Mouse (Mus musculus): ENCODE data around the gene Zc2hc1b. TPM values are rescaled to one million over a fixed set of nuclear protein-coding genes. Genes with fewer than 3 reads are reported as not detected.
"Not testable (repeated sequence)": the region's sequence is repeated elsewhere in the genome, so short reads cannot be mapped to it uniquely, and the experiment has no call there.

The Zc2hc1b gene
- not detected for total RNA-seq (2021)
- long read RNA-seq, experiment 1 = 0 reads
- long read RNA-seq, experiment 2 = 0 reads

DNA sequence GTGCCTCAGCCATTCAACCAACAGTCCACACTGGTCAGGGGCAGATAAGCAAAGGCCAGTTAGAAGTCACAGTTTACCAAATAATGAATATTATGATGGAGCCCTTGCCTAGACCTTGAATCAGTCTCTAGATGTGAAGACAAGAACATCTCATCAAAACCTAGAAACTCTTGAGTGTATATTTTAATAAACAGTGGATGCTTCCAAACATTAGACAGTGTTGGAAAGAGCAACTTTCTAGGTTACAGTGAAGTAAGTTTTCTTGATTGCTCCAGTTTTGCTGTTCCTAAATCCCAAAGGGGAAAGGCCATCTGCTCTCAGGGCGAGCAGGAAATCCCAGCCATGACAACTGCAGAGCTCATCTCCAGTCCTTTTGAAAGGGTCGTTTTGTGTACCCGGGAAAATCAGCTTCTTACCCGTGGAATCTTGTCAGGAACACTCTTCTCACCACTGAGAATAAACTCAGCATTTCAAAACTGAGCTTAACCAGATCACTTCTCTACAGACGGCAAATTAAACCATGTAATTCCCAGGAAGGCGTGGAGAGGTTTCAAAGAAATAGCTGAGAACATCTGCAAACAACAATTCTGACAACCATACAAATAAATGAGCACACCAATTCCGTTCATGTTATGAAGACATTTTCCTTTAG, at the start of gene Zc2hc1b:
TSS of gene Zc2hc1b (minus strand) at position 51 of the 652 bp plus-strand sequence.
- intact Hi-C loops (cut with DNase I) = no loop called here
- no peak for DNase-seq

DNA sequence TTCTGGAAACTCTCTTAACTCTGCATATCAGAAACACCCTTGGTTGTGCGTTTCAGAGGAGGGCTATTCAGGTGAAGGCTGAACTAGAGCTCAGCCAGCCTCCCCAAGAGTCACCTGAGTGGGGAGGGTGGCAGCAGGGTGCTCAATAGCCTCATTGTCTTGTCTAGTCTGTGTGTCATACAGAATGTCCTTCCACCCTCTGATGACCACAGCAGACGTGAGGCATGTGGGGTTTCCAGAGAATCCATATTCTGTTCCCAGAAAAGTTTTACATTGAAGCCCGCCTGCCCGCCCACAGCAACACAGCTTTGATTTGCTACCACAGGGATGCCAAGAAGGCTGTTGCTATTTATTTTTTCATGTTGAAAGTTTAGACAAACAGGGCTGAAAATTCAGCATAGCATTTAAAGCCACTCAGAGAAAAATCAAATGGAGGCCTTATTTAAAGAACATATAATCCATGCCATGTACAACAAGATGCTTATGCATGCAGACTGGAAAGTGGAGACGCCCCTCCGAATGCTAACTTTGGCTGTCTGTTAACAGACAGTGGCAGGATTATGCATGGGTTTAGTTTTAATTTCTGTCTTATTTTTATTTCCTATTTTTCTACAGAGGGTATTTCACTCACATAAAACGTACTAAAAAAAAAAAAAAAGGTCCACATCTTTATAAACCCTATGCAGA, 47.7 kb upstream of the Zc2hc1b start:
- DNase-seq = no peak
- intact Hi-C loops (cut with DNase I) = no loop called here

DNA sequence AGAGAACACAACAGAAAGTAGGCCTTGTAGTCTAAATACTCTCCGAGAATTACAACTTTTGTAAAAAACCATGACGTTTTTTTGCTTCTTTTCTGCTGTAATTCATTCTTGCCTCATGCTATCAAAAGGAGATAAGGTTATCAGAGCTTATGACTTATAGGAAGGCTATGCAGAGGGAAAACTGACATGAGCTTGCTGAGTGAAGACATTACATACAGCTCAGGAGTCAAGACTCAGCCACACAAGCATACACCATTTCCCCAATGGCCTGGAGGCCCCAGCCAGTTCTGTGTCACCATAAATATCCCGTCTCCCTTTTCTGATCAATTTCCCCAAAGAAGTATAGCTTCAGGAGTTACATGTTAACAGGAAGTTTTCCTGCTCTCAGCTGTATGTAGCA, 44.3 kb upstream of the Zc2hc1b start:
- no peak for DNase-seq
- intact Hi-C loops (cut with DNase I) = no loop called here

DNA sequence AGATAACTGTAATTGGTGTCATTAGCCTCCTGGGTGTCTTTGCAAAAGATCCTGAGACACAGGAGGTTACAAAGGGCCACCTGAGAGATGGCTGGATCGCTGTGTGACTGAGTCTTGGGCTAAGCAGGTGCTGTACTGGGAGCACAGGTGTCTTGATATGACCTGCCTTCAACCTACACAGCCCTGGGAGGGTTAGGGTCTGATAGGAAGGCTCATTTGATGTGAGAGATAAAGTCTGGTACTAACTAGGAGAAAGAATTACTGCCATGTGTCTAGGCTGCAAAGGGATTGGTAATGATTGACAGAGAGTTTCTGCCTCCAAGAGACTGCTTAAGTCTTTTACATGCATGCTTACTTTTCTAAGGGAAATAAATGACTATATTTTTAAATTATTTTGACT, 42.2 kb upstream of the Zc2hc1b start:
- intact Hi-C loops (cut with DNase I) = no loop called here
- no peak for DNase-seq

DNA sequence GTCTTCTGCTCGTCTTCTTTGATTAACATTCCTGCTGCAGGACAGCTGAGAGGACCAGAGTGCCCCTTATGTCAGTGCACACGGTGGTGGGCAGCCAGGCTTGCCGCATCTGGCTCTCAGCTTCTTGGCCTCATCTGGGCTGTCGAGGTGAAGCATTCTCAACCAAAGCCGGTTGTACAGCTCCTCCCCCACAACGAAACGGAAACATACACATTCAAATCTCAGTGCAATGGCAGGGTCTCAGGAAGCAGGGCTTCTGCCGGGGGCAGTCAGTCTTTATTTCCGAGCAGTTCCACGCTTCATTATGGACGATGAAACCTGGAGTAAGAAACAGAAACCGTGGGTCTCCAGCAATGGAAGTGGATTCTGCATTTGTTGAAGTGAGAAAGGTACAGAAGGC, 36.1 kb upstream of the Zc2hc1b start:
- intact Hi-C loops (cut with DNase I) = no loop called here
- DNase-seq = no peak

DNA sequence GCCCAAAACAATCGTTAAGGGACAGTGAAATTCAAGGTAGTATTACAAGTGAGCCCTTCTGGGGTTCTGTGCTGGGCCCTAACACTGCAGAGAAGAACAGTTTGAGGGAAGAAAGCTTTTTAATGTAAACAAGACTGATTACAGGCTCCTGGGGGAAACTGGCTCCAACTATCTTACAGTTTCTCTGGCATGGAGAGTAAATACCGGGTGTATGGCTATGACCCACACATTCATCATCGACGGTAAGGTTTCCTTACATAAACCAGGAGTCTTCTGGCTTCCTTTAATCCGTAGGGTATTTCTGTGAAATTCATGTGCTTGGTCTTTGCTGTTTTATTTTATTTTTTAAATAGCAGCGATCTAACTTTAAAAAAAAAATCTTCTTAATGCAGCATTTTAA, 35.0 kb upstream of the Zc2hc1b start:
- intact Hi-C loops (cut with DNase I) = no loop called here
- DNase-seq = no peak

DNA sequence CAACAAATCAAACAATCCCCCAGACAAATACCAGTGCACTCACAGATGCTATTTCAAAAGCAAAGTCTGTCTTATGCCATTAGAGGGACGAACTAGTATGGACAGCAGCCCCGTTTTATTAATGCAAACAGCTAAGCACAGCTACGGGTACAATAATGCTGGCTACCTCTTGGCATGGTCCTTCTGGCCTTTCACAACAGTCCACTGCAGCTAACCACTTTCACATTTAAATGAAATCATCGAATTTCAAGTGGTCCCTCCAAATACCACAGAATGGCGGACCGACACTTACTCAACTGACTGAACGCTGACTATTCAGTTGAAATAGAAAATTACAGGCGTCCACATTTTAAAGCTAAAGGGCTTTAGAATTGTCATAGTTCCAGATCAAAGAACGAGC, 34.5 kb upstream of the Zc2hc1b start:
- intact Hi-C loops (cut with DNase I) = no loop called here

DNA sequence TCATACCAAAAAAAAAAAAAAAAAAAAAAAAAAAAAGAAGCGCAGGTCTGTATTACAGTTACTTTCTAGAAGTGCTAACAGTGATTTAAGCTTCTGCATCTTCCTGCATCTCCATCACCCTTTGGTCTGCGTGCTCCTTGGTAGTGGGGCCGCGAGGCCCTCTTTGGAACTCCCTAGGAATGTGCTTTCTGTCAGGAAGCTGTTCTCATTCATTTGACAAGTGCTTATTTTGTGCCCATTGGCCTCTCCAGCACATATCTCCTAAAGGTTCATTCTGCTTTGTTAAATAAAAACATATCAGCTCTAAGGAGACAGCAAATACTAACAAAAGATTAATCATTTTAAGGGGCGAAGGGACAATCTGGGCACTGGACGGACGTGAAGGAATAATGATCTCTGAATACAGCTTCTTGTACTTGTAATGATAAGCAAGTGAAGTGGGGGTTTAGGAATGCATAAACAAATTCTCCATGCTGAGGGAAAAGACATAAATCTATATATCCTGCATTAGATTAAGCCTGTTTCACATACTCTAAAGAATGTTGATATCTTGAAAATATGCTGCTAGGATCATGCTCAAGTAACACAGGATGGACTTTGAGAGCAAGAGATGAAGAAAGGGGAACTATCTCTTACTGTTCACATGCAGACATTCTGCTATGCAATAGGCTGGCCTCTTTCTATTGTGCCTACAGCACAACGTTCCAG, 32.3 kb upstream of the Zc2hc1b start:
- no peak for DNase-seq
- intact Hi-C loops (cut with DNase I) = no loop called here

More for the DNA sequence above, 34.5 kb upstream of the Zc2hc1b start:
- DNase-seq = no peak

DNA sequence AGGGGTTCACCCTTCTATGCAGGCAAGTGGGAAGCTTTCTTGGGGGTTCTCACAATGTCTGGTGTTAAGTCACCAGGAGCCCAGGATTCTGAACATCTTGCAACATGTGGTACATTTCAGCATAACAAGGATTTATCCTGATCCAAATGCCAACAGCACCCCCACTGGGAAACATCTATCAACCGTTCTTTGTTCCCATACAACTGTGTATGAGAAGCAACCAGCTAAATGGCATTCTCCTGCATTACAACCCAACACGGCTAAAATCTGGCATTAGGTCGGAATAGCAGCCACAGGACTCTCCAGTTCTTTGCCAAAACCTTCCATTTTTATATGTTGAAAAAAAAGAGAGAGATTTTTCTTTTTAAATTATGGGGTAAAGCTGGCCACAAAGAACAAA, 31.7 kb upstream of the Zc2hc1b start:
- DNase-seq = no peak
- intact Hi-C loops (cut with DNase I) = no loop called here

DNA sequence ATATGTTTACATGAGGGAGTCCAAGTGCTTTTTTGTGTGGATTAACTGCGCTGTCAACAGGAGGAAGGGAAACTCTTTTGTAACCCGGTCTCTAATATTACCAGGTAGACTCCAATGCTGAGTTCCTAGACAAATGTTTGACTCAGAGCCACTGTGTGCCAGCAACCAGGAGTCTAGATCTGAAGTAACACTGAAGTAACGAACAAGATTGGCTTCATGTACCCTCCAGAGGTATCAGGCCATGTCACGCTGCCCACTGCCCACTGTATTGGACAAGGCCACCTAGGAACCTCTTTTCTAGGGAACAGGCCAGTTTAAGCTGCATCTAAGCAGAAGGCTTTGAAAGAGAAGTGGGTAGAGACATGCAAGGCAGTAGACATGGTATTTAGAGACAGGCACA, 31.2 kb upstream of the Zc2hc1b start:
- intact Hi-C loops (cut with DNase I) = no loop called here

DNA sequence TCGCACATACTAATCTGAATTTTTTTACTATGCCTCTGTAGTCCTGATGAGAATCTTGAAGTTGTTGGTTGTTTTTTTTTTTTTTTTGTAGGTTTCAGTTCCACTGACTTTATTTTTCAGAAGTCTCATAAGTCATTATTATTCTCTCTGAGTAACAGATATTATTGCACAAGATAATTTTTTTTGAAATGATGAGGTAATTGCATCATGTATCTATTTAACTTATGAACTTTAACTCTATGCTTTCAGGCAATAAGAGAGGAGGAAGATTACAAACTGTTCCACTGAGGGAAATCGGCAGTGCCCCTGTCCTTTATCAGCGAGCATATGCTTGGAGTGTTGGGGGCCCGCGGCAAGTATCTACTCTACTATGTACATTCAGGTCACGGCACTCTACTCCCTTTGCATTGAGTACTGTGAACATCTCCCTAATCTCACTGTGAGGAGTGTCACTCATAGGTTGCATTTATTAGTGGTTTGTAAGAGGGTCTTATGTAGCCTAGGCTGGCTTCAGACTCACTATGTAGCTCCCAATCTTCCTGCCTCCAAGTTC, 24.0 kb upstream of the Zc2hc1b start:
- intact Hi-C loops (cut with DNase I) = no loop called here
- no peak for DNase-seq

More for the DNA sequence above, 31.2 kb upstream of the Zc2hc1b start:
- DNase-seq = no peak

DNA sequence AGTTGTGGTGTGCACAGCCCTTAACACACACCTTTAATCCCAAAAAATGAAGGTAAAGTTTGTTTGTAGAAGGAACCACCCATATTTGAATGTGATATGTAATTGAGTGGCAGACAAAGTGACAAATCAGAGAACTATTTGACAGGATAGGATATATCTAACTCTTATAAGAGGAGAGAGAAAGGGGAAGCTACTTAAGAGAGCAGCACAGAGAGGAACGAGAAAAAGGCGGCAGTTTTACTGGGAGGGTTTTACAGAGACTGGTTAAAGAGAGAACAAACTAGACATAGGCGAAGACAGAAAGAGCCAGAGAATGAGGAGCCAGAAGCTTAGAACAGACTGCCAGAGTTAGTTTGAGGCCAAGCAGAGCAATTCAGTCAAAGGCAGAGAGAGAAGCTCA, 23.0 kb upstream of the Zc2hc1b start:
- no peak for DNase-seq
- intact Hi-C loops (cut with DNase I) = no loop called here

DNA sequence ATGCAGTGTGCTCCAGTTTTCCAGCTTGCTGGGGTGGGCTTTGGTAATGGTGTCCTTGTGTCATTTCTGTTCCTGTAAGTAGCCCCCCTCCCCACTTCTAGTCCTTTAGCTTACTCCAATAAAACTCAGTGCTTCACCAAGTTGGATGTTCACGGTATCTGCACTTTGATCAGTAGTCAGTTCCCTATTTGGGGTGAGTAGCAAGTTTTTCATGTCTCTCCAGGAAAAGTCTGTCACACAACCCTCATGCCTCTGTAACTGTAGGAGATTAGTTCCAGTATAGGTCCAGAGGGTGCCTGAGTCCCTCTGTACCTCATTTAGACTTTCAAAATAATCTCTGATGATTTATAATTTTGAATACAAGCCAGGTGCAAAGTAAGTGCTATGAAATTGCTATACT, 21.4 kb upstream of the Zc2hc1b start:
- intact Hi-C loops (cut with DNase I) = no loop called here

DNA sequence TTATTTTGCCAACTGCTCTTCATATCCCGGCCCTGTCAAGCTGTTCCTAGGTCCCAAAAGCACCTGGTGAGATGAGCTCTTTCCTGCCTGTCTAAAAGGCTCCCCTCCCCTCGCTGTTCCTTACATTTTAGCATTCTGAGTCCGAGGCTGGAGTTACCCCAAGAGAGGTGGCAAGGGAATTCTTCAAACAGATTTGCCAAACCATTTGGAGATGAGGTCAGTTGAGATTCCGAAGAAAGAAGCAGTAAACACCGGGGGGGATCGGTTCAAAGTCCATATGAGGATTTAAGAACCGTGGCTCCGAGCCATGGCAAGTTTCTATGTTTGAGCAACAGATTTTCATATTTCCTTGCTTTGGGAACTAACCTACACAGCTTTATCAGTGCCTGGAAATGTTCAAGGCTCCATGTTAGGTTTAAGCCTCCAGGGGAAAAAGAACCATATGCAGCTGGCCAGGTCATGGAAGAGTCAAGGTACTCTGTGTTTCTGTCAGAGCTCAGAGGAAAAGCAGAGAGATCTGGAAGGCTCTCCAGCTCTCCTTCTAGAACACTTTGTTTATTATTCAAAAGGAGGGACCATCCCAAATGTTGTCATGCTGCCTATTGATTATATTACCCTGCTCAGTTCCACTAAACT, 19.2 kb upstream of the Zc2hc1b start:
- intact Hi-C loops (cut with DNase I) = no loop called here
- no peak for DNase-seq

More for the DNA sequence above, 21.4 kb upstream of the Zc2hc1b start:
- DNase-seq = no peak

DNA sequence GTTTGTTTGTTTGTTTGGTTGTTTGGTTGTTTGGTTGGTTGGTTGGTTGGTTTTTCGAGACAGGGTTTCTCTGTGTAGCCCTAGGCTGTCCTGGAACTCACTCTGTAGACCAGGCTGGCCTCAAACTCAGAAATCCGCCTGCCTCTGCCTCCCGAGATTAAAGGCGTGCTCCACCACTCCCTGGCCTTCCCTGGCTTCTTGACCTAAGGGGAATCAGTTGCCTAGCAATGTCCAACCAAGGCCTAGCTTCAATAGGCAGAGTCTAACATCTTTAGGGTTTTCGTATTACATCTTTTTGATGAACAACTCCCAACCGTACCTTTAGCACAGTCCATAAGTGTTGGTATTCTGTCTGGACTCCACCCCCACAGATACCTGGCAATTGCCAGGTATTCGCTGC, 15.7 kb upstream of the Zc2hc1b start:
- DNase-seq; intact Hi-C loops (cut with DNase I): not testable (repeated sequence)

DNA sequence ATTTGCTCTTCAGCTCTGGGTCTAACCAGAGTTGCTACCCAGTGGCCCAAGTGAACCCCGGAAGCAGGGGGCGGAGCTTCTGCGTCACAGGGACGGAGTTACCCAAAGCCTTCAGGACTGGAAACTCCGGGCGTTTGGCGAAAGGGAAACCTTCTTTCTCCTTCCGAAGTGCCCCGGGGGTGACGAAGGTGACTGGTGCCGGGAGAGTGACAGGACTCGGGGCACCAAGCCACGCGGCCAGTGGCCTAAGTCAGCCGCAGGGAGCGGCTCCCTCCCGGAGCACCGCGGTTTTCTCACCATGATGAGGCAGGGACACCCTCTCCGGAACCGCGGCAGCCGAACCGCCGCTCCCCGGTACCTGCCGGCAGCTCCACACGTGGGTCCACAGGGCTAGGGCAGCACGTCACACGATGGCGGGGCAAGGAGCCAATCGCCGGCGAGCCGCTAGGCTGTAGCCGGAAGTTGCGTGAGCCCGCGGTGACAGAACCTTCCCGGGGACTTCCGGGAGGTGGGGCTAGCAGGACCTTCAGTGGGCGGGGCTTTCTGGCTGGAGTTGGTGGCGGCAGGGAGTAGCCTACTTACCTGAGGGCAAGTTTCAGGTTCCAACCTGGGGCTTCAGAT, 15.0 kb upstream of the Zc2hc1b start, which contains the start of gene Ltv1:
TSS of gene Ltv1 (minus strand) at position 438 of the 621 bp plus-strand sequence.
- intact Hi-C loops (cut with DNase I) = no loop called here
- peak; percentile 95 to 98 for DNase-seq

DNA sequence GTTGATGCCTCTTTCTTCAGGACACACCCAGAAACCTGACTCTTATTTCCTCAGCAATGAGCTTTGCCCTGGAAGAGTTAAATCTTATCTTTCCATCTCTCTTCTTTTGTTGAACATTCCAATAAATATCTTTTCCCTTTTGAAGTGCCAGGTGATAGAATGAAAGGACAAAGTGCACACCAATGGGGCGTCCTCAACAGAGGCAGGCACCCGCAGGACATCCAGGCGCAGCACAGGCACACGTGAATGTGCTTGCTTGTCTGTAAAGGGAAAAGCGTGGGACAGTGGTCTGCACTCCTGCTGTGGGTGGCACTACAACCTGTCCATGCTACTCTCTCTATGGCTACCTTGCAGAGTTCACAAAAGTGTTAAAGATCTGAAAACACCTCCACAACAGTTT, 12.1 kb upstream of the Zc2hc1b start:
- intact Hi-C loops (cut with DNase I) = no loop called here
- no peak for DNase-seq

DNA sequence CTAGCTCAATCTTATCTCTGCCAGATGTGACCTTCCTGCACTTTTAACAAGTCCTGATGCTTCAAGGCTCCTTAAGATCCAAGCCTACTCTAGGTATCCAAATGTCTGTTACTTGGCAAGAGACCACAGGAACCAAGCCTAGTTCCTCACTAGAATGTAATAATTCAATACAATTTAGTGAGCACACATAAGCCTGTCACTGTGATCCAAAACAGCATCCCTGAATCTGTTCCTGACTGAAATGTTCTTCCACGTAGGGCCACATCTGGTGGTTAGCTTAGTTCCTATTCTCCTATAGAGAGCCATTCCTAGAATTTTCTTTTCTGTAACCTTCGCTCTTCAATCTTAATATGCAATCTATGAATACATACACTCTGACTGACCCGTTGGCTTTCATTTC, 8.9 kb upstream of the Zc2hc1b start:
- intact Hi-C loops (cut with DNase I) = no loop called here
- DNase-seq = no peak

DNA sequence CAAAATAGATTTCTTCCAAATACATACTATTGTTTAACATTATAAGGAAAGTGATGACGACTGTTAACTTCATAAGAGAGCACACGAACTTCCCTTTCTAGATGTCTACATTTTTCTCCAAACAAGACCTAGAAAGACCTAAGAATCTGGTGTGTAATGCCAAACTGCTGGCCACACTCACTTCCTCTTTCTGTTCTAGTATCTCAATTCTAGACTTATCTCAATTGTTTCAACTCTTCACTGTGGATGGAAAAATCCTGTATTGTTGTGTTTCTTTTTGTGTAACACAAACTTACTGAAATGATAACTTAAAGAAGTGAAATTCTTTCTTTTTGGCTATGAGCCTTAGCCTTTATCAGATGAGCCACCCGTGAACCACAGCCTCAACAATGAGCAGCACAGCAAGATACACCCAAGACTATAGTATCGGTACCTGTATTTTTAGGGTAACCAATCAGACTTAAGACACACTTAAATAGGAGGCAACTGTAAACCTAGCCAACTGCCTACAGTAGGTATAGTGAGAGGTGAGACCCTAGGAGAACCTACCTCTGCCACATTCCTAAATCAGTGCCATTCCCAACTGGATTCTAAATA, 6.4 kb upstream of the Zc2hc1b start:
- intact Hi-C loops (cut with DNase I) = no loop called here
- DNase-seq = no peak

DNA sequence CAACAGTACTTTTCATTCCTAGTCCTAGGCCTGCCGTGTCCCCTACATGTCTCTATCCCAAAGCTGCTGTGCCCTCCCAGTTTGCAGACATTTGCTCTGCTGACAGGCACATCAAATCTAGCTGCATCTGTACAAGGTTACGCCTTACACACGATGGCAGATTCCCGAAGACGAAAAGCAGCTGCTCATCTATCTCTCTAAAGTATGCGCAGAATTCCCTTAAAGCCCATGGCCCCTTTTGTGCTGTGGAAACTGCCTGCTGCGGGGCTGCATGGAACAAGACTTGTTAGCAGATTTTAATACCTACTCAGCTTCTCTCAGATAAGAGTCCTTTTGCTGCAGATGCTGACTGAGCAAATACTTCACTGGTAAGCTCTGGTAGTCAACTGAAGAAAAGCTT, 2.4 kb upstream of the Zc2hc1b start:
- intact Hi-C loops (cut with DNase I) = no loop called here
- DNase-seq = no peak
